ENCODE assay signal across 14 mouse cellular contexts in genomic region chr9:24637341-24637740, GRCm38 (mm10). TPM values are rescaled to one million over a fixed set of nuclear protein-coding genes. Genes with fewer than 3 reads are reported as not detected.
DNase-seq lines count a peak whose midpoint lies in the region.
"Not testable (repeated sequence)": the region's sequence is repeated elsewhere in the genome, so short reads cannot be mapped to it uniquely, and the experiment has no call there.
"Had no signal": no experiment of that assay in that cellular context is flagged by ENCODE, and none has a peak within 500 bp of the region (broad histone marks: within the 10 kb centered on the region; RNA-seq: fewer than 3 reads in every experiment).

No protein-coding gene starts in this region.

- intact Hi-C loops in heart, postnatal 10 days (cut with DNase I): not testable (repeated sequence)

- peak; percentile 91 for DNase-seq in heart, adult 11 months
- peak; percentile 13 to 28 for DNase-seq in heart, postnatal 10 days

RNA-seq across cellular contexts. Expression of gene Cypt4, which starts 12.3 kb away (rescaled TPM):
- not detected for total RNA-seq in heart, postnatal 10 days (2021)
- total RNA-seq: adrenal gland, adult 18-20 months; adrenal gland, adult 2 months; adrenal gland, adult 8-10 months; adrenal gland, postnatal 10 days; adrenal gland, postnatal 14 days; adrenal gland, postnatal 25 days; adrenal gland, postnatal 36 days; adrenal gland, postnatal 4 days; CH12.LX; ES-E14; G1E; MEL had no signal

RNA-seq across cellular contexts. Expression of gene Dpy19l2, which starts 58.8 kb away (rescaled TPM):
- total RNA-seq in heart, postnatal 10 days (2021): under 1 TPM; 0.07 to 0.15 TPM
- total RNA-seq: adrenal gland, adult 18-20 months; adrenal gland, postnatal 14 days; adrenal gland, postnatal 25 days; CH12.LX; ES-E14; G1E; MEL had no signal
